Mouse (Mus musculus) limb, embryonic 12.5 days (tissue): ENCODE results near the gene Uts2r. TPM values are rescaled to one million over a fixed set of nuclear protein-coding genes. Genes with fewer than 3 reads are reported as not detected.
A peak's percentile ranks its signal among the peaks of the same experiment; 100 is the strongest.

Source experiments
- ATAC-seq: fragments of 200-750 bp; cut with Nextera tagmentation; 2 replicates; pipeline ENCODE4 v1.8.0; 2017; ENCODE audit warnings: low read depth, moderate TSS enrichment; ENCODE audit not compliant: insufficient number of reproducible peaks, insufficient read depth, low FRiP score, low TSS enrichment
- H3K27ac ChIP-seq: fragments of 300-500 bp; sonication (generic); 2 replicates; pipeline ENCODE4 v1.5.1; 2016; ENCODE audit warnings: mild to moderate bottlenecking, moderate library complexity
- H3K27me3 ChIP-seq: fragments of 300-500 bp; sonication (generic); 2 replicates; pipeline ENCODE4 v1.6.1; 2016; ENCODE audit warnings: mild to moderate bottlenecking, moderate library complexity
- H3K36me3 ChIP-seq: fragments of 300-500 bp; sonication (generic); 2 replicates; pipeline ENCODE4 v1.6.1; 2016; ENCODE audit warnings: mild to moderate bottlenecking, moderate library complexity
- H3K4me1 ChIP-seq: fragments of 300-500 bp; sonication (generic); replicated peaks from 2 replicates; pipeline ENCODE4 v1.6.1; 2016
- H3K4me2 ChIP-seq: fragments of 300-500 bp; sonication (generic); 2 replicates; pipeline ENCODE4 v1.6.1; 2016; ENCODE audit warnings: mild to moderate bottlenecking, moderate library complexity
- H3K4me3 ChIP-seq: fragments of 300-500 bp; sonication (generic); replicated peaks from 2 replicates; pipeline ENCODE4 v1.5.1; 2016; ENCODE audit warnings: mild to moderate bottlenecking
- H3K9ac ChIP-seq: fragments of 300-500 bp; sonication (generic); replicated peaks from 2 replicates; pipeline ENCODE4 v1.6.1; 2016; ENCODE audit warnings: mild to moderate bottlenecking, moderate library complexity
- H3K9me3 ChIP-seq: fragments of 300-500 bp; sonication (generic); 2 replicates; pipeline ENCODE4 v1.6.1; 2016; ENCODE audit warnings: mild to moderate bottlenecking, moderate library complexity
- WGBS: fragments of 180-500 bp; shearing (Covaris S2); methylation state at CpG from one replicate; pipeline ENCODE4 v1.1.7; 2016; 5-methylcytosine and 5-hydroxymethylcytosine counted together
- polyA plus RNA-seq: library from polyadenylated mRNA; unstranded; fragments of >200 nt; fragmentation: Nextera tagmentation; extraction: Ambion mirVana; gene quantifications from 2 replicates; pipeline ENCODE4 v1.2.1, GENCODE M21; 2016

Gene Uts2r
- polyA plus RNA-seq, 1 experiment from 2014 or later, result 0.39 TPM

DNA sequence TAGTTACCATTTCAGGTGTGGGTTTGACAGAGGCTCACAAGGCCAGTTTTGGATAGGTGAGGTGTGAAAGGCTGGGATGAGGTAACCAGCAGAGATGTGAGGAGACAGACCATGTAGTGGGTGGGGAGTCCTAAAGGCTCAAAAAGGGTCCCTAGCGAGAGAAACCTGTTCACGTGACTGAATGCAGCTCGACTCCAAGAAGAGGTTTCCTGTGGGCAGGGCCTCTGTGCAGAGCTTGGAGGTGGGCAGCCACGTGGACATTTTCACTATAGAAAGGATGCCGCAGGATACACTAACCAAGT lies 43.7 kb downstream of the Uts2r start:
- WGBS, result 0% methylated on average over 5 of the region's 5 CpGs
- 0 out of 2 replicates have a peak overlapping the region, but pooled peaks have one; percentile 18 for H3K9ac ChIP-seq
- H3K9me3 ChIP-seq, result no peaks in the 10 kb centered on the region
- no peaks in the 10 kb centered on the region for H3K27me3 ChIP-seq
- peaks cover 14% of the 10 kb centered on the region for H3K4me1 ChIP-seq
- peaks cover 12% of the 10 kb centered on the region; the same call in 1 of the 2 replicates for H3K36me3 ChIP-seq
- H3K4me2 ChIP-seq, result peak overlapping the region; percentile 81
- H3K27ac ChIP-seq, result peak overlapping the region; percentile 56
- no peak; the same call in 1 of the 2 replicates for ATAC-seq
- H3K4me3 ChIP-seq, result peak overlapping the region; percentile 62

DNA sequence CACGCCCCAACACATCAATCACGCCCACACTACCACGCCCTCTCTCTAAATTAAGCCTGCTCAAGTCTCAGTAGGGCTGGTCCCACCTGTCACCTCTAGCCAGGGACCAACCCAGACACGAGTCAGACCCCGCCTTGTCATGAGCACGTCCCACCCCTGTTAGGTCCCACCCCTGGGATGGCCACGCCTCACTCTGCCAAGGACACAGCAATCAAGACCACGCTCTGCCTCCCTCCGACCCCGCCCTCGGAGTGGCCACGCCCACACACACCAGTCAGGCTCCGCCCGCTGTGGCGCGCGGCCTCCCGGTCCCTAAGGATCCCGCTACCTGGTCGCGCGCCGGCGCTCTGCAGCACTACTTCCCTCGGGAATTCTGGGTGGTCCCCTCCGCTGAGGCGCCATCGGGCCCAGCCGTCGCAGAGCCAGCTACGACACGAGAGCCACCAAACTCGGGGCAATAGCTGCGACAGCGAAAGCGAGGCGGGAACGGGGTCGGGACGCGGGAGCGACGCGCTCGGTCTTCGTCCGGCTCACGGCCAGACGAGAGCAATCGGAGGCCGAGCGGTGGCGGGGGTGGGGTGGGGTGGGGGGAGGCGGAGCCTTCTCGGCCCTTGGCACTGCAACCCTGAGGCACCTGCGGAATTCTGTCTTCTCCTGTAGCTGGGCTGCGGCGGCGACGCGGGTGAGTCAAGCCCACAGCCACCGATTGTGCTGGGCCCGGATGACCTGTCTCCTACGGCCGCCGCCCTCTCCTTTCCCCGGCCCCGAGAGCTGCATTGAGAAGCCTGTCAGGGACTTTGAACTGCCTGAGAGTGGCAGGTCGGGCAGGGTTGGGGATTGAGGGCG lies 44.3 kb downstream of the Uts2r start, which contains the start of the genes Hexdc and Ogfod3:
Hexdc (plus strand) TSS at position 273 of the 846 bp plus-strand sequence.
Ogfod3 (minus strand) TSS at position 551 of the 846 bp plus-strand sequence.
- peak; percentile 98 for ATAC-seq
- peak within 1 kb of the TSS; percentile 61 for H3K9ac ChIP-seq

More for the DNA sequence above, 44.3 kb downstream of the Uts2r start, which contains the start of the genes Hexdc and Ogfod3:
- H3K27ac ChIP-seq, result peak within 1 kb of the TSS; percentile 84
- WGBS, result under 1% methylated on average over 70 of the region's 70 CpGs
- no peaks in the 10 kb centered on the region for H3K9me3 ChIP-seq
- no peaks in the 10 kb centered on the region for H3K27me3 ChIP-seq
- H3K4me3 ChIP-seq, result peak within 1 kb of the TSS; percentile 62
- peaks cover 14% of the 10 kb centered on the region for H3K4me1 ChIP-seq
- peak within 1 kb of the TSS; percentile 81 for H3K4me2 ChIP-seq
- H3K36me3 ChIP-seq, result peaks cover 15% of the 10 kb centered on the region; the same call in 1 of the 2 replicates

Other genes starting within 250 kb of the Uts2r start
- gene Ccdc57, start 227.4 kb upstream of the Uts2r start, polyA plus RNA-seq, result 6.4 and 7.2 TPM in 2 replicates
- 77.0 and 77.4 TPM in 2 replicates for gene Slc16a3, start 211.8 kb upstream of the Uts2r start, polyA plus RNA-seq
- gene Csnk1d, start 168.9 kb upstream of the Uts2r start, polyA plus RNA-seq, result 154 and 157 TPM in 2 replicates
- gene Cd7, start 120.9 kb upstream of the Uts2r start, polyA plus RNA-seq, result not detected in 2 replicates
- not detected in 2 replicates for gene Sectm1b, start 96.7 kb upstream of the Uts2r start, polyA plus RNA-seq
- gene Sectm1a, start 79.1 kb upstream of the Uts2r start, polyA plus RNA-seq, result not detected in 2 replicates
- gene Tex19.2, start 41.6 kb upstream of the Uts2r start, polyA plus RNA-seq, result not detected in 2 replicates
- not detected in 2 replicates for gene Tex19.1, start 14.1 kb upstream of the Uts2r start, polyA plus RNA-seq
- gene Hexdc, start 44.2 kb downstream of the Uts2r start, polyA plus RNA-seq, result 9.5 and 10.6 TPM in 2 replicates
- gene Ogfod3, start 44.4 kb downstream of the Uts2r start, polyA plus RNA-seq, result 16.3 and 17.5 TPM in 2 replicates
- 36.3 and 40.1 TPM in 2 replicates for gene Cybc1, start 69.1 kb downstream of the Uts2r start, polyA plus RNA-seq
- gene Narf, start 77.0 kb downstream of the Uts2r start, polyA plus RNA-seq, result 68.4 and 75.2 TPM in 2 replicates
- gene Foxk2, start 99.7 kb downstream of the Uts2r start, polyA plus RNA-seq, result 11.2 and 12.5 TPM in 2 replicates
- 98.9 and 99.6 TPM in 2 replicates for gene Wdr45b, start 194.2 kb downstream of the Uts2r start, polyA plus RNA-seq
- 5.5 and 6.0 TPM in 2 replicates for gene Rab40b, start 228.0 kb downstream of the Uts2r start, polyA plus RNA-seq